Mouse (Mus musculus): Measurements from ENCODE around the gene Gsn. TPM values are rescaled to one million over a fixed set of nuclear protein-coding genes. Genes with fewer than 3 reads are reported as not detected.

The Gsn gene
- total RNA-seq, 1 experiment, result 165 TPM

- no peaks in the 10 kb centered on the region for H3K9me3 ChIP-seq (ENCODE audit: control insufficient read depth, insufficient read depth, low read depth, low read length)
- no peak for DNase-seq (ENCODE audit: low read depth, low spot score)
- TF ChIP-seq ZC3H11A (IDR thresholded peaks at IDR 0.05; ENCODE audit: borderline replicate concordance, low read depth, low read length), result no peak
- TF ChIP-seq CHD2 (IDR thresholded peaks at IDR 0.05; ENCODE audit: low read depth, low read length), result no peak
- TF ChIP-seq MAFK (IDR thresholded peaks at IDR 0.05; ENCODE audit: insufficient read depth, low read depth, low read length), result no peak
- no peak for TF ChIP-seq HCFC1 (IDR thresholded peaks at IDR 0.05; ENCODE audit: borderline replicate concordance, insufficient read depth, low read length)
- no peak for TF ChIP-seq ZNF384 (IDR thresholded peaks at IDR 0.05; ENCODE audit: low read depth, low read length)
These were observed 37.4 kb upstream of the Gsn start for GRCm38 (mm10) chr2:35218736-35219135.

GRCm38 (mm10) chr2:35222822-35223391 lies 33.3 kb upstream of the Gsn start:
- H3K4me3 ChIP-seq (ENCODE audit: insufficient read depth in 1 of 2, low read depth in 1 of 2, low read length in 2 of 2, poor library complexity in 1 of 2, severe bottlenecking in 1 of 2), result no peak overlapping the region
- peaks cover 3 to 4% of the 10 kb centered on the region in 2 experiments; a peak in 2 of 4 replicates for H3K4me1 ChIP-seq (ENCODE audit: control insufficient read depth in 2 of 2, insufficient read depth in 2 of 2, low read length in 2 of 2, poor library complexity in 1 of 2)
- TF ChIP-seq HCFC1 (IDR thresholded peaks at IDR 0.05; ENCODE audit: borderline replicate concordance, insufficient read depth, low read length), result no peak
- no peak for TF ChIP-seq ZC3H11A (IDR thresholded peaks at IDR 0.05; ENCODE audit: borderline replicate concordance, low read depth, low read length)
- no peak for TF ChIP-seq MAFK (IDR thresholded peaks at IDR 0.05; ENCODE audit: insufficient read depth, low read depth, low read length)
- DNase-seq (ENCODE audit: low read depth, low spot score), result no peak
- H3K9me3 ChIP-seq (ENCODE audit: control insufficient read depth, insufficient read depth, low read depth, low read length), result no peaks in the 10 kb centered on the region
- in situ Hi-C loops (cut with MboI; ENCODE audit: low sequenced_read_pairs in 2 of 2, unreplicated experiment in 2 of 2), result no loop called here
- H3K9ac ChIP-seq (ENCODE audit: insufficient read depth, low read depth, low read length, poor library complexity, severe bottlenecking), result no peak overlapping the region
- H3K27ac ChIP-seq (ENCODE audit: insufficient read depth, low read depth, low read length, poor library complexity, severe bottlenecking), result no peak overlapping the region
- H3K36me3 ChIP-seq (ENCODE audit: control insufficient read depth, insufficient read depth, low read length, poor library complexity, severe bottlenecking), result no peaks in the 10 kb centered on the region

More at GRCm38 (mm10) chr2:35218736-35219135, 37.4 kb upstream of the Gsn start:
- no peaks in the 10 kb centered on the region for H3K36me3 ChIP-seq (ENCODE audit: control insufficient read depth, insufficient read depth, low read length, poor library complexity, severe bottlenecking)
- H3K9ac ChIP-seq (ENCODE audit: insufficient read depth, low read depth, low read length, poor library complexity, severe bottlenecking), result no peak overlapping the region
- H3K4me3 ChIP-seq (ENCODE audit: insufficient read depth in 1 of 2, low read depth in 1 of 2, low read length in 2 of 2, poor library complexity in 1 of 2, severe bottlenecking in 1 of 2), result no peak overlapping the region
- H3K4me1 ChIP-seq (ENCODE audit: control insufficient read depth in 2 of 2, insufficient read depth in 2 of 2, low read length in 2 of 2, poor library complexity in 1 of 2), result 0 out of 4 replicates have a peak, but pooled peaks cover 0 to 2% of the 10 kb centered on the region in 2 experiments
- H3K27ac ChIP-seq (ENCODE audit: insufficient read depth, low read depth, low read length, poor library complexity, severe bottlenecking), result no peak overlapping the region
- in situ Hi-C loops (cut with MboI; ENCODE audit: low sequenced_read_pairs in 2 of 2, unreplicated experiment in 2 of 2), result no loop called here

GRCm38 (mm10) chr2:35224285-35224684 lies 31.9 kb upstream of the Gsn start:
- Histone ChIP-seq H3K9ac (ENCODE audit: insufficient read depth, low read depth, low read length, poor library complexity, severe bottlenecking) (no peak overlapping the region), H3K4me1 (ENCODE audit: control insufficient read depth in 2 of 2, insufficient read depth in 2 of 2, low read length in 2 of 2, poor library complexity in 1 of 2) (peaks cover 2 to 3% of the 10 kb centered on the region in 2 experiments; a peak in 2 of 4 replicates), H3K4me3 (ENCODE audit: insufficient read depth in 1 of 2, low read depth in 1 of 2, low read length in 2 of 2, poor library complexity in 1 of 2, severe bottlenecking in 1 of 2) (no peak overlapping the region), H3K27ac (ENCODE audit: insufficient read depth, low read depth, low read length, poor library complexity, severe bottlenecking) (no peak overlapping the region), H3K36me3 (ENCODE audit: control insufficient read depth, insufficient read depth, low read length, poor library complexity, severe bottlenecking) (no peaks in the 10 kb centered on the region), H3K9me3 (ENCODE audit: control insufficient read depth, insufficient read depth, low read depth, low read length) (no peaks in the 10 kb centered on the region)
- DNase-seq (ENCODE audit: low read depth, low spot score), result no peak
- no peak for TF ChIP-seq MAFK (IDR thresholded peaks at IDR 0.05; ENCODE audit: insufficient read depth, low read depth, low read length)
- in situ Hi-C loops (cut with MboI; ENCODE audit: low sequenced_read_pairs in 2 of 2, unreplicated experiment in 2 of 2), result no loop called here

- TF ChIP-seq ZNF384 (IDR thresholded peaks at IDR 0.05; ENCODE audit: low read depth, low read length) (no peak), MAFK (IDR thresholded peaks at IDR 0.05; ENCODE audit: insufficient read depth, low read depth, low read length) (no peak), ZC3H11A (IDR thresholded peaks at IDR 0.05; ENCODE audit: borderline replicate concordance, low read depth, low read length) (no peak), CHD2 (IDR thresholded peaks at IDR 0.05; ENCODE audit: low read depth, low read length) (no peak), HCFC1 (IDR thresholded peaks at IDR 0.05; ENCODE audit: borderline replicate concordance, insufficient read depth, low read length) (no peak)
- DNase-seq (ENCODE audit: low read depth, low spot score), result no peak
- no peaks in the 10 kb centered on the region for H3K36me3 ChIP-seq (ENCODE audit: control insufficient read depth, insufficient read depth, low read length, poor library complexity, severe bottlenecking)
- H3K9ac ChIP-seq (ENCODE audit: insufficient read depth, low read depth, low read length, poor library complexity, severe bottlenecking), result no peak overlapping the region
- H3K4me1 ChIP-seq (ENCODE audit: control insufficient read depth in 2 of 2, insufficient read depth in 2 of 2, low read length in 2 of 2, poor library complexity in 1 of 2), result peaks cover 2 to 3% of the 10 kb centered on the region in 2 experiments; a peak in 2 of 4 replicates
- no peaks in the 10 kb centered on the region for H3K9me3 ChIP-seq (ENCODE audit: control insufficient read depth, insufficient read depth, low read depth, low read length)
- no peak overlapping the region for H3K4me3 ChIP-seq (ENCODE audit: insufficient read depth in 1 of 2, low read depth in 1 of 2, low read length in 2 of 2, poor library complexity in 1 of 2, severe bottlenecking in 1 of 2)
- in situ Hi-C loops (cut with MboI; ENCODE audit: low sequenced_read_pairs in 2 of 2, unreplicated experiment in 2 of 2), result no loop called here
- H3K27ac ChIP-seq (ENCODE audit: insufficient read depth, low read depth, low read length, poor library complexity, severe bottlenecking), result no peak overlapping the region
These were observed 28.0 kb upstream of the Gsn start for GRCm38 (mm10) chr2:35228145-35228544.

- Histone ChIP-seq H3K4me1 (ENCODE audit: control insufficient read depth in 2 of 2, insufficient read depth in 2 of 2, low read length in 2 of 2, poor library complexity in 1 of 2) (peaks cover 2 to 3% of the 10 kb centered on the region in 2 experiments; a peak in 2 of 4 replicates), H3K9ac (ENCODE audit: insufficient read depth, low read depth, low read length, poor library complexity, severe bottlenecking) (no peak overlapping the region), H3K27ac (ENCODE audit: insufficient read depth, low read depth, low read length, poor library complexity, severe bottlenecking) (no peak overlapping the region), H3K9me3 (ENCODE audit: control insufficient read depth, insufficient read depth, low read depth, low read length) (no peaks in the 10 kb centered on the region), H3K36me3 (ENCODE audit: control insufficient read depth, insufficient read depth, low read length, poor library complexity, severe bottlenecking) (no peaks in the 10 kb centered on the region), H3K4me3 (ENCODE audit: insufficient read depth in 1 of 2, low read depth in 1 of 2, low read length in 2 of 2, poor library complexity in 1 of 2, severe bottlenecking in 1 of 2) (no peak overlapping the region)
- no peak for TF ChIP-seq ZC3H11A (IDR thresholded peaks at IDR 0.05; ENCODE audit: borderline replicate concordance, low read depth, low read length)
- no peak for TF ChIP-seq ZNF384 (IDR thresholded peaks at IDR 0.05; ENCODE audit: low read depth, low read length)
- no peak for TF ChIP-seq HCFC1 (IDR thresholded peaks at IDR 0.05; ENCODE audit: borderline replicate concordance, insufficient read depth, low read length)
- no peak for TF ChIP-seq CHD2 (IDR thresholded peaks at IDR 0.05; ENCODE audit: low read depth, low read length)
- TF ChIP-seq MAFK (IDR thresholded peaks at IDR 0.05; ENCODE audit: insufficient read depth, low read depth, low read length), result no peak
- no peak for DNase-seq (ENCODE audit: low read depth, low spot score)
- in situ Hi-C loops (cut with MboI; ENCODE audit: low sequenced_read_pairs in 2 of 2, unreplicated experiment in 2 of 2), result no loop called here
These were observed 26.0 kb upstream of the Gsn start for GRCm38 (mm10) chr2:35230215-35230614.

All from ES-E14 (cell line).